Mouse (Mus musculus) lung, postnatal 4 days (tissue): ENCODE results near the gene Fktn.
"Not testable (repeated sequence)": the region's sequence is repeated elsewhere in the genome, so short reads cannot be mapped to it uniquely, and the experiment has no call there.

Experiments used
- DNase-seq, 2 experiments: peaks; one replicate each; pipeline ENCODE4 v3.0.0; 2021

Fktn gene

DNA sequence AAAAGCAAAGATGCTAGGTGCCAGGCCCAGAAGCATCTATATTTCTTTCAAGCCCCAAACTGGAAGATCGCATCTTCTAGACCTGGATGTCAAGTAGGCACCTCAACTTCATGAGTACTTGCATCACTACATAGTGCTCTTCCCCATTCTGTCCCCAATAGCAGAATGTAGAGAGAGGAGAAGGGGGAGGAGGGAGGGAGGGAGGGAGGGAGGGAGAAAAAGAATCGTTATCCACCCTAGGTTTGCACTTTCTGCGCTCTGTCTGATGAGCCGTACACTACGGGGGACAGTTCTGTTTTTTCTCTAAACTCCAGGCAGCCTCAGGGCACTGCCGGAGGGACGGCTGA, at the start of gene Fktn:
Gene Fktn (plus strand): TSS at position 295 of the 347 bp plus-strand sequence.
- DNase-seq, result no peak

DNA sequence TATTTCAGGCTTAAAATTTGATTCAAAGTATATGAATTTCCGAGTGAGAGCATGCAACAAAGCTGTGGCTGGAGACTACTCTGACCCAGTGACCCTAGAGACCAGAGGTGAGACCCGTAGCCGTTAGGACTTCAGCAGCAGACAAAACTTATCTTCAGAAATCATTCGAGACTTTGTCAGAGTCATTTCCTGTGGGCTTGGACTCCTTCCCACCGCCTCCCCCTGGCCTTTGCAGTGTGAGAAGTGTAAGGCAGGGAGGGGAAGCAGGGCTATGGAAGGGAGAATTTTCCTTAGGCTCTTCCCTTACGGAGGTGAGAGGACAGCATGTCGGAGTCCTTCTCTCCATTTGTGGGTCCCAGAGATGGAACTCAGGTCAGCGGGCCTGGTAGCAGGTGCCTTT, 31.7 kb upstream of the Fktn start:
- DNase-seq, result no peak

DNA sequence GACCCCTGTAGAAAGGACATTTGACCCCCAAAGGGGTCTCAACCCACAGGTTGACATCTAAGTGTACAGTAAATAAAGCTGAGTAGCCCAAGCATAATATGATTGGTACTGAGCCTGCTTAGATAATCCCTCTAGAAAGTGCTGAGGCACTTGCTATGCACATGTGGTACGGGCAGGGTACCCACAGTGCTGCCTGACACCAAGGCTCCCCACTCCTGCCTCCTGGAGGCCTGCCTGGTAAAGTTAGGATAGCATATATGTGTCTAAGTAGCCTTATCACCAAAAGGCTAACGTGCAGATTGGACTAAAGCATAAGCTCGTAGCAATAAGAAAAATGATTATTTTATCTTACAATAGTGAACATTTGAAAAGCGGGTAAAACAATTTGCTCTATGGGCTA, 24.8 kb upstream of the Fktn start:
- DNase-seq, result no peak

DNA sequence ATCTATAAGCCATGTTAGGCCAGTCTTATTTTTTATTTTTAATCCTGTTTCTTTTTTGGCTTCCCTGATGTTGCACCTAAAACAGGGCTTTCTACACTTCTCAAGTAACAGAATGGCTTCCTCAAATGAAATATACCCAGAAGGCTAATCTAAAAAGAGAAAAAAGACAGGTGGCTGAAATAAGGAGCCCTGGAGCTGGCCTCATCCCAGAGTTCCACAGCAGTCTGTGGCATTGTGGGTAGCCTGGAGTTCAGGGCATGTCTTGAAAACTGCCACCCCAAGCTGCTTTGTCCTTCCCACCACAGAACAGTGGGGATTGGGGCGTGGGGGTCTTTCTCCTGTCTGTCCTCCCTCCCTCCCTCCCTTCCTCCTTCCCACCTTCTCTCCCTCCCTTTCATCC, 22.4 kb upstream of the Fktn start:
- no peak for DNase-seq

DNA sequence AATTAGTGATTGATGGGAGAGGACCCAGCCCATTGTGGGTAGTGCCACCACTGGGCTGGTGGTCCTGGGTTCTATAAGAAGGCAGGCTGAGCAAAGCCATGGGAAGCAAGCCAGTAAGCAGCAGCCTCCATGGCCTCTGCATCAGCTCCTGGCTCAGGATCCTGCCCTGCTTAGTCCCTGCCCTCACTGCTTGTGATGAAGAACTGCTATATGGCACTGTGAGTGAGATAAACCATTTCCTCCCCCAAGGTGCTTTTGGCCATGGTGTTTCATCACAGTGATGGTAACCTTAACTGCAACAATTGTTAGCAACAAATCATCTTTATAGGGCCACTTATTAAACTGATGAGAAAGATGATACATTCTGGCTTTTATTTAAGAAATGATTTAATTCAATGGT, 4.6 kb upstream of the Fktn start:
- DNase-seq, result not testable (repeated sequence)

DNA sequence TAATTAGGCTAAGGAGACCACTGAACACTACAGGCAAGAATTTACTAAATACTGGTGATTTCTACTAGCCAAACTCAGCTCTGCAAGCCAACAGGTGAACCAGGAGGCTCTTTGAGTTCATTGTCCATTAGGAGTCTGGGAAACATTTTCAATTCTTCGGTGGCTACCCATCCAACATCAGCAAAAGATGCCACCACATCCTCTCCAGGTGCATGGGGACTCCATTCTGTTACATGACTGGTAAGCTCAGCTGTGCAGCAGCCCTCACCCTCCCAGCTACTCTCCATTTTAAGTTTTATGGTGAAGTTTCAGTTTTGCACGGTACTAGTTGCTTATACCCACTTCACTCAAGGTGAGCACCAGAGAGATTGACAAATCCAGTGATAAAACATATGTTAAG, 3.8 kb upstream of the Fktn start:
- DNase-seq, result no peak

DNA sequence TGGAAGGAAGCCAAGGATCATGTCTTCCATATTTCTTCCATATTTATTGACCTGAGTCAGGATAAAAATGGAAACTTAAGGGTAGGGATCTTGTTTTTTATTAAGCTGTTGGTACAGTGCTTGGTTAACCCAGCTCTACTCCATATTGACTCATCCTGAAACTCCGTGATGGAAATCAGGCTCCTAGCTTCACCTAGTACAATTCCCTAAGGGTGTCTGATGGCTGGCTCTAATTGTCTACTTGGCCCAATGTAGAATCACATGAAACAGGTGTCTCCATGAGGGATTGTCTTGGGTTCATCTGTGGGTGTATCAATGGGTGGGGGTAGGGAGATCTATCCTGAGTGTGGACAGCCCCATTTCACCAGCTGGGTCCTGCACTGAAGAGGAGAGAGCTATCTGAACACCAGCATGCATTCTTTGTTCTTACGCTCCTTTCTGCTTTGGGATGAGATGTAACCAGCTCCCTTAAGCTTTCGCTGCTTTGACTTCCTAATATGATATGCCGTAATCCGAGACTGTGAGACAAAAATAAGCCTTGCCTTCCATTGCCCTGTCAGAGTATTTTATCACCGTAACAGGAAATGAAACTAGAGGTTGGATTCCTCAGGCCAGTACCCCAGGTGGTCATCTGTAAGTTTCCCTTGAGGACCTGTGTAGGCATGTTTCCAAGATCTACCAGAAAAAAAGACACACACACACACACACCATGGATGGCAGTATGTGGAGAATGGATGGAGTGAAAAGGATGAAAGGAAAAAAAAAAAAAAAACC, 3.1 kb upstream of the Fktn start:
- no peak for DNase-seq

DNA sequence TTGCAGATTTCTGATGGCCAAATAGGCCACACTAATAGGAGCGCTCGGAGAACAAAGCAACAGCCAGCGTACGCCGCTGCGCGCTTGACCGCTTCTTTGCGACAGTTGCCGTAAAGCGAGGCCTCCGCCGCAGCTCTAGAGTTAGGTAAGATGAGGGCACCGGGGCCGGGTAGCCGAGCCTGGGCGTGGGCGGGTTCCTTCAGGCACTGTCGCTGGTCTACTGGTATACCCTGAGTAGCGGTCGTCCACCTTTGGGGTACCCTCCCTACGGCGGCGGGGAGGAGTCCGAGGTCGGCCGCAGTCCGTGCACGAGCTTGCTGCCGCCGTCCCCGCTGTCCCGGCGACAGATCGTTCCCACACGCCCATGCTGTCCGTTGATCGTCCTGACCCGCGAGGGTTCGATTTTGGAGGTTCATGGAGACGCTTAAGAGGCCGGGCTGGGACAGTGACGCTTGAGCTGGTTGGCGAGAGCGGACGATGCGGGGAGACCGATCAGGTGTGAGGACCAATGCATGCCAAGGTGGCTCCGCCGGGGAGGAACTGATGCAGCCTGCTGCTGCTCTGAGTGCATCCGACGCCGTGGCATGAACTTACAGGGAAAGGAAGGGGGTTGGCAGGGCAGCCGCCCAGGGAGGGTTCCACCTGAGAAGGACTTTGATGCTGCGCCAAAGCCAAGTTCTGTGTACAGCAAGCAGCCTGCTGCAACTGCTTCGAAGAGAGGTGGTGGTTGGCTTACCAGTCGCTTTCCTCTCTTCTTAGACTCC, 435 bp downstream of the Fktn start:
- DNase-seq, result peak; percentile 91 to 93

DNA sequence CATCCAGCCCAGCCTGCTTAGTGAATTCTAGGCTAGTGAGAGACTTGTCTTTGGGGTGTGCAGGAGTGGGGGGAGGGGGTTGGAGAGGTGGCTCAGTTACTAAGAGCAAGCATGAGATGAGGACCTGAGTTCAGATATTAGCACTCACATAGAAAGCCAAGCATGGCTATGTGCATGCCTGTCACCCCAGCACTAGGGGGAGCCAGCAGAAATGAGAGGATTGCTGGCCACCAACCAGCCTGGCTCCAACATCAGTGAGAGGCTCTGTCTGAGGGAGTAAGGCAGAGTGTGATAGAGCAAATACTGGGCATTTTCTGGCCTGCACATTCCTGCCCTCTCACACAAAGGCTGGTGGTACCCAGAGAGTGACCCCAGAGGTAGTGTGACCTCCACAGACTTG, 2.2 kb downstream of the Fktn start:
- DNase-seq, result peak in 1 of 2 experiments; percentile 14

DNA sequence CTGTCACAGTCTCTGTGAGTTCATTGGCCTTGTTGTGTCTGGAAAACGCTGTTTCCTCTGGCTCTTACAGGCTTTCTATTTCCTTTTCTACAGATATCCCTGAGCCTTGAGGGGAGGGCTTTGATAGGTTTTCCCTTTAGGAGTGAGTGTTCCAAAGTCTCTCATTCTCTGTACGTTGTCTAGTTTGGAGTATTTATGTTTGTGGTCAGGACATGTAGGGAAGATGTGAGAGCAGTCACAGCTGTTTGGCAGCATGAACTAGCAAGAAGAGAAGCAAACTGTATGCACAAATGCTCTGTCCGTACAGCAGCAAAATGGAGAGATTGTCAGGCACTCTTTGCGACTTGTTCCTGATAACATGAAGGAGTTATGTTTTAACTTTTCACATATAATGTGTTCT, 3.7 kb downstream of the Fktn start:
- DNase-seq, result no peak

DNA sequence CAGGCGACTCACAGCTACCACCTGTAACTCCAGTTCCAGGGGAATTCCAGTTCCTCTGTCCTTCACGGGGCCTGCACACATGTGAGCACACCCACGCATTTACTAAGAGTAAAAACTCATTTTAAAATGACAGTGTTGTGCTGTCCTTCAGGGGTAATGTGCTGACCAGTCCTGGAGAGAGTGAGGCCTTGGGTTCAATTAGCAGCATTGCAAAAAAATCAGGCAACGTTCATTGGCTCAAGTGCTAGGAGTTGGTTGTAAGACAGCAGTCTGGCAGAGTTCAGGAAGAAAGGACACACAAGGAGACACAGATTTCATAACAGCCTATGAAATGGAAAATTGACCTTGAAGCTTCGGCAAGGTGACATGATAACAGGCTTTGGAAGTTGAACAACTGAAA, 4.5 kb downstream of the Fktn start:
- DNase-seq, result no peak

DNA sequence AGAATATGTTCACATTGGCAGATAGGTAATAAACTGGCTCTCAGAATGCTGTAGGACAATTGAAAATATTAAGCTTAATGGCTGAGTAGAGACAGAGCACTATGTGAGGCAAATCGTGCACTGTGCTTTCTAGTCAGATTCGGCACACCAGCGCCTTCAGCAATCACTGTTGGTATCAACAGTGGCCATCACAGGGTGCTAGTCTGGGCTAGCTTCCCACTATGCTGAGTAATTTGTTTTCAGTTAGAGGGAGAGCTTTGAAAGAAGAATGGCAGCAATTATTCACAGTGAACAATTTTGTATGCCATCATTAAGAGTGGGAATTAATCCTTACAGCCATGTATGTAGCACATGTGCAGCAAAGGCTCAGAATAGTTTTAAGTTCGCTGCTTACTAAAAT, 8.7 kb downstream of the Fktn start:
- no peak for DNase-seq

DNA sequence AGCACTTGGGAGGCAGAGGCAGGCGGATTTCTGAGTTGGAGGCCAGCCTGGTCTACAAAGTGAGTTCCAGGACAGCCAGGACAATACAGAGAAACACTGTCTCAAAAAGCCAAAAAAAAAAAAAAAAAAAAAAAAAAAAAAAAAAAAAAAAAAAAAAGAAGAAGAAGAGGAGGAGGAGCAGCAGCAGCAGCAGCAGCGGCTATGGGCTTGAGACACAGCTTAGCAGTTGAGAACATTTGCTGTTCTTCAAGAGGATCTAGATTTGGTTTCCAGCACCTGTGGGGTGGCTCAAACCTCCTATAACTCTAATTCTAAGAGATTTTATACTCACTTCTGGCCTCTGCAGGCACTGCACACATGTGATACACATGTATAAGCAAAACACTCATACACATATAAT, 12.3 kb downstream of the Fktn start:
- not testable (repeated sequence) for DNase-seq

DNA sequence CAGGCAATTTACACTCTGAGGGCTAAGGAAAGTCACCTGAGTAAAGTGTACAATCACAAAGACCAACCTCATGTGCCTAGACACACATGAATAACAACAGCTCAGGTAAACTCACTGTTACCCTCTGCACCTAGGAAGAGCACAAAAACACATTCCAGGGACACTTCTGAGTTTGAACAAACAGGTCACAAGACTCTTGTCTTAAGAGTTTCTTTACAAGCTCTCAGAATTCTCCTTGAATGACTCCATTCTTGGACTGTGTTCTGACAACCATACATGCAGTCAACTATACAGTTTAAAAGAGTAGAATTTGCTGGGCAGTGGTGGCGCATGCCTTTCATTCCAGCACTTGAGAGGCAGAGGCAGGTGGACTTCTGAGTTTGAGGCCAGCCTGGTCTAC, 14.3 kb downstream of the Fktn start:
- no peak for DNase-seq

DNA sequence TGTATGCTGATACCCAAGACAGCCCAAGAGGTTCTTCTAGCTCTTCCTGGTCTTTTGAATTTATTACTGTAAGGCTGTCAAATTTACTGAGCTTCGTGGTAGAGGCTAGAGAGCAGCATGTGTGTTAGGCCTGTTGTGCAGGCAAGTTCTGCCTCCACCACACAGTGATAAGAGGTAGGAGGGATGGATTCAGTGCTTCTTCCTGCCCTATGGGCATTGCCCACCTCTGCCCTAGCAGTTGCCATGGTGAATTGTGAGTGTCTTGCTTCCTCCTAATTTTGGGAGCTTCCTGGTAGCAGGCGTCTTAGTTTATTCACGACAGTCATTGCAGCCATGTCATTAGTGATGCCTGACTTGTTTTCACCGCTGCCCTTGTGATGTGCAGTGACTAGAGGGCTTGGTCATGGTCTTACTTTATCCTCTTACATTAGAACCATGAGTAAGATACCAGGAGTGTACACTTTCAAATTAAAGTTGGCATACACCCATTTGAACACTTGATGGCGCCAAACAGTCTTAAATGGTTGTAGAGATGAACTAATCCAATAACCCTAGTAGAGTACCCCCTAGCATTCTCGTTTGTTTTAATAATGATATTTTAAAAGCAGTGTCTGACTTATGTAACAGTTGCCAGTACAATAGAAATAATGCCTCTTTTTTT, 25.3 kb downstream of the Fktn start:
- peak in 1 of 2 experiments; percentile 57 for DNase-seq

DNA sequence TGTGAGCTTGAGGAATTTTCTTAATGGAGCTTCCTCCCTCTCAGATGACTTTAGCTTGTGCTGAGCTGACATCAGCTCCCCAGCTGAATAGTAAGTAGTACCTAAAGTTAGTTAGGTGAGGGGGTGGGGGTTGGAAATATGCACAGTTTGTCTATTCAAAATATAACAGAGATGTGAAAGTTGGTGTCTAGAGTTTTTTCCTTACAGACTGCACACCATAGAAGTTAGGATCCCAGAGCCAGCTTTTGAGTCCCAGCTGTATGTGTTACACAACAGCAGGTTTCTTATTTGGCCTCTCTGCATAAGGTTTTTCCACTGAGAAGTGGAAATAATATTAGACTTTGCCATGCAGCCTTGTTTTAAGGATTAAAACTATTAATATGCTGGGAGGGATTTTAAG, 36.0 kb downstream of the Fktn start:
- DNase-seq, result no peak

DNA sequence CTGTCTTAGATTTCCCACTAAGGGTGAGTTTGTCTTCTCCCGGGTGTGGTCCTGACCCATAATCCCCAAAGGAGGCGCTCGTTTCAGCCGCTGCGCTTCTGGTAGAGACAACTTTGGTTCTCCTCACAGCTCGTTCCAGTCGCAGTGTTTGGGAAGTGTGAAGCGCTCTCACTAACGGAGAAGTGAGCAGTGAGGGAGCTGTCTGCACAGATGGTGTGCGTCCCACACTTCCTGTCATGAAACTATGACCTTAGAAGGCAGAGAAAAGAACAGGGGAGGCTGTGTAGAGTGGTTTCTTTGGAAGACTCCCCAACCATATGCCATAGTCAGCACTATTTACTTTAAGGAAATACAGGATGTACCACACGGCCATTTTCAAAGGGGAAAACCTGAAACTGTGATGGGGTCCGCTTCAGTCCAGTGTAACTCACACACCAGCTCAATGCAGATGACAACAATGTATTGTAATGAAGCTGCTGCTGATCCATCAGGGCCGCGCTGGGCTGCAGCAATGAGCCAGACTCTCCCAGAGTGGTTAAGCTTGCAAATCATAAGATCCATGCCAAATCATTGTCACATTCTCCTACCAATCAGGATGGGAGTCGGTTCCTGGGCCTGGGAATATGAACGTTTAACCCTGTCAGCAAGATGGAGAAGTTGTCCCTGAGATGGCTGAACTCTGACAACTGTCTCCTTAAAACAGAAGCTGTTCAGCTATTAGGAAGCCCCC, 36.8 kb downstream of the Fktn start:
- DNase-seq, result no peak

DNA sequence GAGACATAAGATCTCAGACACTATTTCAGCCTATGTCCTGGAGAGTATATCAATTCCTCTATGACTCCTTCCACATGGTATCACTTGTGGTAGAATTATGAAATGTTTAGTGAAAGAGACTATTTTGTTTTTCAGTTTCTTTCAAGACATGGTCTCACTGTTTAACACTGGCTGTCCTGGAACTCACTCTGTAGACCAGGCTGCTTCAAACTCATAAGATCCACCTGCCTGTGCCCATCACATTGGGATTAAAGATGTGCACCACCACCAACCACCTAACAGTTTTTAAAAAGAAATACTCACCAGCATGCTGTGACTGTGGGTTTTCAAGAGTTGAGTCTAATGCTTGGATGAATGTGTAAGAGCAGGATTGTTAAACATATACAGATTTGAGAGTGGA, 43.2 kb downstream of the Fktn start:
- no peak for DNase-seq

DNA sequence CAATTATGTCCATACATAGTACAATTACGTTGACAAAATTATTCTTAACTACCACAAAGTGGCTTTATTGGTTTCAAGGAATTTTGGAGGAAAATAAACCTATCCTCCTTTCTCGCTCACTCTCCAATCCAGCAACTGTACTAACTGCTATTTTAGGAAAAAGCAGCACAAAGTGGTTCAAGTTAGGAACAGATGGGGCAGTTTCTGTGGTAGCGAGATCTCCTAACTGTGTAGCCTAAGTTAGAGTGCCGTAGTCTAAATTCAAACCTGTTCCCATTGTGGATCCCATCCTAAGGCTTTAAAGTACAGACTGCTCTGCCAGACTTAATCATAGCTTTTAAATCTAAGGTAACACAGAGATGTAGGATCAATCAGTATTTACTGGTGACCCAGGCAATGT, 45.0 kb downstream of the Fktn start:
- DNase-seq, result no peak

DNA sequence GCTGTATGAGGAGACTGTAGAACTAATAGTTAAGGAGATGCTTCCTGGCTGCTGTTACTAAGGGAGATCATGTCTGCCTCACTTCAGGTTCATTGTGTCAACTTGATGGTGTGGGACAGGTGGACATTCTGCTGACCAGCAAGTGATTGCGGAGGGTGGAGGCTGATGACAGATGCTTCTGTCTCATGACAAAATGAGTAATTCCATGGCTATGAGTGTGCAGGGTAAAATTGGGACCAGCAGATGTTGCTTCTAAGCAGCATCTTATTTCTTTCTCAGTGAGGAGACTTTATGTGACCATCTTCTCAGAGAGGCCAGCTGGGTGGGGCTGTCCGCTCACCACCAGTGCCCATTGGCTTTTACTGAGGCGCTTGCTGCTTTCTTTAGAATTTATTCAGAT, 45.9 kb downstream of the Fktn start:
- no peak for DNase-seq

DNA sequence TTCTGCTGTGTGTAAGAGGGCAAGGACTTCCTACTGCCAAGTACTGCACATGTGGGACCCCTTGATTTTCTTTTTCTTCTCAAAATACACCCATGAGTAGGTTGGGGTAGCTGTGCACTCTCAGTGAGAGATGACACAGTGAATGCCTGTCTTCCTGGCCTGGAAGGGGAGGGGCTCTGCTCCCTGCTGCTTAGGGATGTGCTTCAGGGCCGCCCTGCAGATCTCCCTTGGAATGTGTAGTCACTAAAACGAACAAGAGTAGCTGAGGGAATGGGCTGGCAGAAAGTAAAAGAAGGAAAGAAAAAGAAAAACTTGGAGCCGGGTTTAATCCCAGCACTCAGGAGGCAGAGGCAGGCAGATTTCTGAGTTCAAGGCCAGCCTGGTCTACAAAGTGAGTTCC, 48.7 kb downstream of the Fktn start:
- DNase-seq, result no peak

DNA sequence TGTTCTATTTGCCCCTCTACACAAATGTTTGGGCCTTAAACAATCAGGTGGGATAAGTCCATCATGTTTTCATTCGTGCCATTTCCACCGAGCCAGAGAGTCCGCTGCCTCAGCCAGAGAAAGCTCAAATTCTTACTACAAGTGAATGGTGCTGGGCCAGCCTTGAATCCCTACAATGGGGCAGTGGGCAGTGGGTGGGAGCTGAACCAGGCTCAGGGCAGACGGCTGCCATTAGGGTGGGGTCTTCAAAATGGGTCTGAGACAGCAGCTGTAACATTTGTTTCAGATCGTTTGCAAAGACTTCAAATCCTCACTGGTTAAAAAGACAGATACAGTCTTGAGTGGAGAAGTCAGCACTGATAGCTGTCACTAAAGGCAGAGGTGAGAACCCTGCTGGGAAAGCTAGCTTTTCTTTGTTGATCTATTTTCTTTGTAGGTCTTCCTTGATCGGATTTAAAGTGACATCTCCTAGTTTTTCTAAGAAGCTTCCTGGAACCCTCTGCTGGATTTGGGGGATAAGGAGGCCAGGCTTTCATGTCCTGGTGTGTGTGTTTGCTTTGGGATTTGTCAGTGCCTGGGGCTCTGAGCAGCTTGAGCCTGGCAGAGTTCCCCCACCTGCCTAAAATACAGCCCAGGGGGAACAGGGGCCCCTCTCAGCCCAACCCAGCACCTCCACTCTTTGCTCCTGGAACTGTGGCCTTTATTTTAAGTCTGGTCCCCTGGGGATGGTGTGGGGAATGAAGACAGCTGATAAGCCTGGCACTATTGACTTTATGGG, 57.3 kb downstream of the Fktn start:
- DNase-seq, result no peak

DNA sequence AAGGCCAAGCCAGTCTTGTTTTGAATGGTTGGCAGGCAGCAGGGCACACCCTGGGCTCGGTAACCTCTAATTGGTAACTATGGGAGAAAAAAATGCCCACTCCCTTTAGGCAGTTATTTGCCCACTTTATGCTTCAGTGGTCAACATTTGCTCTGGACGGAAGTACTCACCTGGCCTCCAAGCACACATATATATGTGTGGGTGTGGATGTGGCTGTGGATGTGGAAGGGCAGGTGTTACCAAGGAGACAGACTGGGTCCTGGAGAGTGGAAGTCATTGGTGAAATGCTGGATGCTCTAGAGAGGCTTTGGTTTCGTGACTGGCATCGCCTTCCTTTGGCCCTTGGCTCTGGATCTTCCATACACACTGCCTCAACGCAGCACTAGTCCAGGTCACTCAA, 58.2 kb downstream of the Fktn start:
- DNase-seq, result no peak
